Mouse (Mus musculus): ENCODE data around the gene Cass4.

Cass4 gene

GRCm38 (mm10) chr2:172393391-172394051 is at the start of gene Cass4:
Gene Cass4, plus strand, starts transcription at chr2:172393794.
- no peak for DNase-seq (ENCODE audit: low read depth, low spot score)

DNA sequence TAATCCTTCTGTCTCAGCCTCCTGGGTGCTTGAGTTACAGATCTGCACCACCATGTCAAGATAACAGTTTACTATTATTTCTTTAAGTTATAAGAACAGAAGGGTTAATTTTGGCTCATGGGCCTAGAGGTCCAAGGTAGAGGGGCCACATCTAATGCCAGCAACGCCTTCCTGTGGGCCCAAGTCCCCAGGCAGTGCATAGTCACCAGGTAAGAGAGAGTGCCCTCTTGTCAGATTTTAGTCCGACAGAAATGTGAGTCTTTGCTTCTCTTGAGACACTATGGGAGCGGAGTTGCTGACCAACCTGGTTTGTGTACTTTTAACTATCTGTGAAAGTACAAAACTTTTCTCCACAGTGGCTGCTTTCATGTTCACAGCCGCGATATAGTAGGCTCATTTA is 48.9 kb upstream of the Cass4 start:
- no peak for DNase-seq (ENCODE audit: low read depth, low spot score)

DNA sequence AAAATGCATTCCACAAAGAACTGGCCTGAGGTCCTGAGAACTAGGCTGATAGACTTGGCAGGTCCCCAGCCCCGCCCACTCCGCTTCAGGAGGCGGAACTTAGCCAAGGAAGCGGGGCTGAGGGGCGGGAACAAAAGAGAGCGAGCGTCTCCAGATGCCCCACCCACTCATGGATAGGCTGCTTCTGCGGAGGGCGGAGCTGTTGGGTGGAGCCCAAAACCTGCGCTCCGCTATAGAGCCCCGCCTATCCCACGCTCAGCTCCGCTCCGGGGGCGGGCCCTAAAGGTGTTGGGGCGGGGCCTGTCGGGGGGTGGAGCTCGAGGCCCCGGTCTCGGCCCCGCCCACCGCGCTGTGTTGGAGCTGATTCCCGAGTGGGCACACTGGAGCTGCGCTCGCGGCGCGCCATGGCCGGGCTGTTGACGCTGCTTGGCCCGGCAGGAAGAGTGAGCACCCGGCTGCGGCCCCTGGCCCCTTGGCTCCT is 48.3 kb upstream of the Cass4 start, which contains the start of gene Fam210b:
TSS of gene Fam210b (plus strand) at position 308 of the 481 bp plus-strand sequence.
- DNase-seq (ENCODE audit: low read depth, low spot score), result peak; percentile 99

GRCm38 (mm10) chr2:172346034-172346929 is 47.3 kb upstream of the Cass4 start:
- no peak for DNase-seq (ENCODE audit: low read depth, low spot score)

DNA sequence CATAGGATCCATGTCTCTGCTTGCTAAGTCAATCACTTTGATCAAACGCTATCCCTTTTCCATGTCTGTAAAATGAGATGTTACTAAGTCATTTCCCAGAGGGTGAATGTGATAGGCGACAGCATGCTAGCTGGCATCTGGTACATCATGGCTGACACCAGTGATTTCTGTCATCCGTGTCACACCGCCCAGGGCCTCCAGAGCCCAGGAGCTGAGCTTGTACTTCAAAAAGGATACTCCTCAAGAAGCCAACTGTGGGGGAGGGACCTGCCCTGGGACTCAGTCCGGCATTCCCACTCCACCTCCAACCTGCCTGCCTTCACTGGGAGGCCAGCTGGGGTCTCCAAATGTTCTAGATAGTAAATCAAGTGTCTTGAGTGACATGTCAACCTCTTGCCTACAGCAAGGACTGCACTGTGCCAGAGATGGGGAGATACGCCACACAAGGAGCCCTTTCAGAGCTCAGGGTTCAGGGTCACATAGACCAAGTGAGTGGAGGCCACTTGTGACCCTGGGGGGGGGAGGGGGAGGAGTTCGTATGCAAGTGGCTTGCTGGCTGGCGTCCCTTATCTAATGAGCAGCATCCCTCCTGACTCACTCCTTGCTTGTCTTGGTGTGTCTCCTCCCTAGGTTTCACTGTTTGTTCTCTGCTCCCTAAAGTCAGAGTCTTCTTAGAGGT is 46.5 kb upstream of the Cass4 start:
- DNase-seq (ENCODE audit: low read depth, low spot score), result peak; percentile 62

DNA sequence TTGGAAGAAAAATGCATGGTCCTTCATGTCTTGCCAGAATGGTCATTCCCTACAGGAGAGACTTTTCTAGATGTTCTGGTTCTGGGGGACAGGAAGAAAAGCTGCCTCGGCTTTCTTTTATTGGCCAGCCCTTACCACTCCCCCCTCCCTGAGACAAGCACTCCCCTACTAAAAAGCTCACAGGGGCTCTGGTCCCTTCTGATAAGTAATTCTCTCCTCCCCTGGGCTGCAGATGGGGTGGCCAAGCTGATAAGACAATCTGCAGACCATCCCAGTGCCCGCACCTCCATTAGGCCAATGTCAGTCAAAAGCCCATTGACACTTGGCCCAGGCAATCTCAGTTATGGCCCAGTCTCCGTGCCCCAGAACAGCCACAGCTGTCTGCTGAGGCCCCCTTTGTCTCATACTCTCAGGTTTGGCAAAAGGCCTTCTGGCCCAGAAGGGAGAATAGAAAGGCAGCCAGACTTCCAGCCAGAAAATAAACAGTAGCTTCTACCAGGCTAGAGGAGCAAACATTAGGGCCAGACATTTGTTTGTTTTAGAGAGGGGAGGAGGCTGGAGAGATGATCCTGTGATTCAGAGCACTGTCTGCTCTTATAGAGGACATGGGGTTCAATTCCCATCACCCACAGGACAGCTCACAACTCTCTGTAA is 45.2 kb upstream of the Cass4 start:
- DNase-seq (ENCODE audit: low read depth, low spot score), result peak; percentile 77

DNA sequence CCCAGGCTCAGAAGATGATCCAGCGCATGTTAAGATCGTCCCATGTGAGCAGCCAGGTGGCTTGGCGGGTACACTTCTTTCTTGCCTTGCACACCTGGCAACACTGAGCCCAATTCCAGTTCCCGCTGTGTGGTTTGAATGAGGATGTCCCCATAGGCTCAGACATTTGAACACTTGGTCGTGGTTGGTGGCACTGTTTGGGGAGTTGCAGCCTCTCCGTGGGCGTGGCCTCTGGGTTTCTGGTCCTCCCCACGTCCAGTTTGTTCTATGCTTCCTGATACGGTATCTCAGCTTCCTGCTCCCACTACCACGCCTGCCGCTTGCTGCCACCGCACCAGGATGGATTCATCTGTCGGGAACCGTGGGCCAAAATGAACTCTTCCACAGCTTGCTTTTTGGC is 43.8 kb upstream of the Cass4 start:
- DNase-seq (ENCODE audit: low read depth, low spot score), result no peak

DNA sequence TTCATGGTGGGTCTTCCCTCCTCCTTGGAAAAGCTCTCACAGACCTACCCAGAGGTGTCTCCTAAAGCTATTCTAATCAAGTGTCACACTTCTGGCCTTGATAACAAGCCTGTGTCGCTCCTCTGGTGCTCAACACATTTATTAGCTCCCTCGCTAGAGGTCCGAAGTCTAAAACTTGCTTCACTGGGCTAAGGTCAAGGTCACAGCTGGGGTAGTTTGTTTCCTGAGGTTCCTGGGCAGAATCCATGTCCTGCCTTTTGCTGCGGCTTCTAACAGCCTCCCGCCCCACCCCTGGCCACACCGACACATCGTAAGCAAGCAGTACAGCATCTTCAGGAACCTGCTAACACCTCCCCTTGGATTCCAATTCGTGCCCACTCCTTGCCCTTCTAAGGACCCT is 42.8 kb upstream of the Cass4 start:
- no peak for DNase-seq (ENCODE audit: low read depth, low spot score)

- no peak for DNase-seq (ENCODE audit: low read depth, low spot score)
Observed at GRCm38 (mm10) chr2:172353218-172353617, 40.4 kb upstream of the Cass4 start.

GRCm38 (mm10) chr2:172354761-172355160 is 38.8 kb upstream of the Cass4 start:
- DNase-seq (ENCODE audit: low read depth, low spot score), result no peak

DNA sequence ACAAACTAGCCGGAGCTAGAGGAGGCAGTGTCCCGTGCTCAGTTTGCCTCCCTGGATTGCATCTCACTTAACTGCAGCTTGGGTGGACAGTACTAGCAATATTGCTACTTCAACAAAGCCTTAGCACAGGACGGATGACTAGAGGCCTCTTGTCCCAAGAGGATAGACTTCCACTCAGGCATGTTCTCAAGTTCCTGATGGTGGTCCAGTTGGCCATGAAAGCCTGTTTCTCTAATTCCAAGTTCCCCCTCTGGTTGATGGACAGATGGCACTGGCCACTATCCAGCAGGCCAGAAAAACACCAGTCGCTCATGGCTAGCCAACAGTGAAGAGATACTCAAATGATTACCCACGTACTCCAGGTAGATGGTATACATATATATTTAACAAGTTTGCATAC is 37.8 kb upstream of the Cass4 start:
- no peak for DNase-seq (ENCODE audit: low read depth, low spot score)

GRCm38 (mm10) chr2:172363176-172363575 is 30.4 kb upstream of the Cass4 start:
- DNase-seq (ENCODE audit: low read depth, low spot score), result no peak

GRCm38 (mm10) chr2:172370411-172371223 is 23.0 kb upstream of the Cass4 start, which contains the start of the genes Aurka and Cstf1:
Gene Aurka, minus strand, starts transcription at chr2:172370535.
Gene Cstf1, plus strand, starts transcription at chr2:172370681.
- DNase-seq (ENCODE audit: low read depth, low spot score), result peak; percentile 94

- no peak for DNase-seq (ENCODE audit: low read depth, low spot score)
Observed at GRCm38 (mm10) chr2:172371258-172371657, 22.3 kb upstream of the Cass4 start.

- DNase-seq (ENCODE audit: low read depth, low spot score), result no peak
Observed at GRCm38 (mm10) chr2:172376551-172376950, 17.0 kb upstream of the Cass4 start.

- DNase-seq (ENCODE audit: low read depth, low spot score), result no peak
Observed at GRCm38 (mm10) chr2:172376999-172377515, 16.5 kb upstream of the Cass4 start.

- DNase-seq (ENCODE audit: low read depth, low spot score), result no peak
Observed at GRCm38 (mm10) chr2:172378332-172378731, 15.3 kb upstream of the Cass4 start.

DNA sequence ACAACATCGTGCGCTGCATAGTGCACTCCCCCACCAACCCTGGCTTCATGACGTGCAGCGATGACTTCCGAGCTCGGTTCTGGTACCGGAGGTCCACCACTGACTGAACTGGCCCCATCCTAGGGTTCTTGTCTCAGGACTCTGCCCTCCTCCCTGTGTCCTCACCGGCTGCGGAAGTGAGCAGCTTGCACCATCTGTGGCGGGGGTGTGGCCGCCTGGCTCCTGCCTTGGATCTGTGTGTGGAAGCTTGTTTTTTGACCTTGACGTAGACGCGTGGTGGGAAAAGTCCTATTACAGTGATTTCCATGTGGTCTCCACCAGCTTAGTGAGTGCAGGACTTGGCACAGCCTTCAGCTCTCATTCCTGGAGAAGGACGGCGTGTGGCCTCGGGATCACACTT is 13.1 kb upstream of the Cass4 start:
- DNase-seq (ENCODE audit: low read depth, low spot score), result no peak

- no peak for DNase-seq (ENCODE audit: low read depth, low spot score)
Observed at GRCm38 (mm10) chr2:172381341-172381740, 12.3 kb upstream of the Cass4 start.

DNA sequence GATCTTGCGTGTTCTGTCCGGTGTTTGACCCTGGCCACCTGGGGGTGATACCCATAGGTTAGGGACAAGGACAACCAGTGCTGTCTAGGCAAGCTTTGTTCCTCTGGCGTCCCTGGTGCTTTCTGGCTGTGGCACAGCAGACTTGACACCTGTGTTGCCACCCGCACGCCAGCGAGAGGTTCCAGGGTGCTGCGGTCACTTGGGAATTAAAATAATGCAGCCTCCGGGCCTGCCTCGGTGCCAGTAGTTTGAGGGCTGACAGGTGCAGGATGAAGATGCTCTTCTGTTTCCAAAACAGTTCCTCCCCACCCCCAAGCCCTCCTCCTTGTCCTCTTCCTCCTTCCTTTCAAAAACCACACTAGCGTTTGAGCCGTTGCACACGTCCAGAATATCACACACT is 11.7 kb upstream of the Cass4 start:
- DNase-seq (ENCODE audit: low read depth, low spot score), result no peak

Measured in c-Kit-negative CD71-positive TER-119-positive erythroid progenitor cells, embryonic 14.5 days (primary cell).